Mouse (Mus musculus) heart, embryonic 15.5 days (tissue): ENCODE measurements at regions not wholly inside any gene's neighbourhood (a gene's known extent, or its start where the extent isn't known, plus 50 kb on each side); places are given as distances from the start of the nearest gene placed in this dataset.
A peak's percentile ranks its signal among the peaks of the same experiment; 100 is the strongest.

ENCODE experiments used
- ATAC-seq: fragments of 200-750 bp; cut with Nextera tagmentation; replicated peaks from 2 replicates; pipeline ENCODE4 v1.8.0; 2017; ENCODE audit warnings: low read depth, moderate TSS enrichment; ENCODE audit not compliant: insufficient number of reproducible peaks, insufficient read depth, low FRiP score
- H3K27ac ChIP-seq: fragments of 300-500 bp; sonication (generic); 2 replicates; pipeline ENCODE4 v1.5.1; 2015; ENCODE audit warnings: mild to moderate bottlenecking, inconsistent platforms
- H3K27me3 ChIP-seq: fragments of 300-500 bp; sonication (generic); 2 replicates; pipeline ENCODE4 v1.6.1; 2015; ENCODE audit warnings: inconsistent platforms
- H3K36me3 ChIP-seq: fragments of 300-500 bp; sonication (generic); 2 replicates; pipeline ENCODE4 v1.6.1; 2015; ENCODE audit warnings: mild to moderate bottlenecking, inconsistent platforms
- H3K4me1 ChIP-seq: fragments of 300-500 bp; sonication (generic); replicated peaks from 2 replicates; pipeline ENCODE4 v1.6.1; 2015; ENCODE audit warnings: inconsistent platforms
- H3K4me2 ChIP-seq: fragments of 300-500 bp; sonication (generic); 2 replicates; pipeline ENCODE4 v1.6.1; 2015; ENCODE audit warnings: inconsistent platforms, mild to moderate bottlenecking, moderate library complexity
- H3K4me3 ChIP-seq: fragments of 300-500 bp; sonication (generic); 2 replicates; pipeline ENCODE4 v1.5.1; 2015; ENCODE audit warnings: mild to moderate bottlenecking, inconsistent platforms
- H3K9ac ChIP-seq: fragments of 300-500 bp; sonication (generic); 2 replicates; pipeline ENCODE4 v1.6.1; 2015; ENCODE audit warnings: mild to moderate bottlenecking, inconsistent platforms
- H3K9me3 ChIP-seq: fragments of 300-500 bp; sonication (generic); replicated peaks from 2 replicates; pipeline ENCODE4 v1.6.1; 2016; ENCODE audit warnings: inconsistent platforms
- WGBS: fragments of 180-500 bp; shearing (Covaris S2); methylation state at CpG from one replicate; pipeline ENCODE4 v1.1.7; 2015; ENCODE audit warnings: mixed read lengths; 5-methylcytosine and 5-hydroxymethylcytosine counted together

- H3K9me3 ChIP-seq, result no peaks in the 10 kb centered on the region
- H3K9ac ChIP-seq, result no peak overlapping the region
- no peak overlapping the region for H3K4me2 ChIP-seq
- no peaks in the 10 kb centered on the region for H3K27me3 ChIP-seq
- H3K27ac ChIP-seq, result no peak overlapping the region
- no peak for ATAC-seq
- H3K4me3 ChIP-seq, result no peak overlapping the region
- 59% methylated on average over 5 of the region's 5 CpGs for WGBS
- peaks cover 3% of the 10 kb centered on the region; the same call in 1 of the 2 replicates for H3K4me1 ChIP-seq
- no peaks in the 10 kb centered on the region for H3K36me3 ChIP-seq
These were observed 88.6 kb upstream of the Ado start for GRCm38 (mm10) chr10:67637339-67637738.

DNA sequence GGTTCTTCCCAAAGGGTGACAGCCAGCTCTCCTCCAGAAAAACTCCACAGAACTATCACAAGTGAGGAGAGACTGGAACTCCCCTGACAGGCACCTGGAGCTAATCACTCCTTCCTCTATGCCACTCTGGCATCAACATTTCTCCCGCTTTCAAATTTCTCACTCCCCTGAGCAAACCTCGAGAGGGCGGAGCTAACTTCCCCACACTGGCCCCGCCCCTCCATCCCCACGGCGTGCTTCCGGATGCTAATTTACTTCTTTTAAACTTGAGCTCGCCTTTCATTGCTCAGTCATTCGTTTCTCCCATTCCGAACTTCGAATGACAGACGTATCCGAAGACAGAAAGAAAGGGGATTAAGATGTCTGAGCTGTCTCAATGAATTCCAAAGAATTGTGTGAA lies 87.8 kb upstream of the Ado start:
- Histone ChIP-seq H3K36me3 (no peaks in the 10 kb centered on the region), H3K9ac (no peak overlapping the region), H3K4me2 (peak overlapping the region; percentile 50), H3K27ac (no peak overlapping the region), H3K27me3 (no peaks in the 10 kb centered on the region), H3K9me3 (no peaks in the 10 kb centered on the region), H3K4me1 (peaks cover 3% of the 10 kb centered on the region; the same call in 1 of the 2 replicates), H3K4me3 (peak overlapping the region; percentile 9; the same call in 1 of the 2 replicates)
- ATAC-seq, result no peak
- 9% methylated on average over 13 of the region's 13 CpGs for WGBS

GRCm38 (mm10) chr10:67634795-67635194 lies 86.0 kb upstream of the Ado start:
- H3K4me1 ChIP-seq, result peaks cover 3% of the 10 kb centered on the region; the same call in 1 of the 2 replicates
- no peak overlapping the region for H3K9ac ChIP-seq
- 66% methylated on average over 4 of the region's 4 CpGs for WGBS
- no peaks in the 10 kb centered on the region for H3K27me3 ChIP-seq
- H3K4me3 ChIP-seq, result no peak overlapping the region
- H3K27ac ChIP-seq, result no peak overlapping the region
- no peaks in the 10 kb centered on the region for H3K9me3 ChIP-seq
- H3K36me3 ChIP-seq, result no peaks in the 10 kb centered on the region
- H3K4me2 ChIP-seq, result no peak overlapping the region
- ATAC-seq, result no peak

DNA sequence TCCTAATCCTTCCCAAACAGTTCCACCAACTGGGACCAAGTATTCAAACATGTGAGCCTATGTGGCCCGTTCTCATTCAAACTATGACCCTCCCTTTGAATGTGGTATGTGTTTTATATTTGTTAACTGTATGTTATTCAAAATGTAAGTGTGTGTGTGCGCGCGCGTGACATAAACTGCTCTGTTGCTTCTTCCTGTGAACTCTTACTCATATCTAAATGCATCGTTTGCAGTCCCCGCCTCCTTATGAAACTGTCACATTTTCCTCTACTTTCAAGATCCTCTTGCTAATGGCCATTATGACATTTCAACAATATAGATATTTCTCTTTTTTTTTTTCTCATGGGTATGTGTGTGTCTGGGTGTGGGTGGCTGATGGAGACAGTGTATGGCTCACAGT lies 84.3 kb upstream of the Ado start:
- no peak overlapping the region for H3K4me3 ChIP-seq
- no peaks in the 10 kb centered on the region for H3K36me3 ChIP-seq
- H3K4me1 ChIP-seq, result peaks cover 3% of the 10 kb centered on the region; the same call in 1 of the 2 replicates
- no peak overlapping the region for H3K27ac ChIP-seq
- ATAC-seq, result no peak
- no peaks in the 10 kb centered on the region for H3K9me3 ChIP-seq
- H3K9ac ChIP-seq, result no peak overlapping the region
- no peaks in the 10 kb centered on the region for H3K27me3 ChIP-seq
- no peak overlapping the region for H3K4me2 ChIP-seq
- WGBS, result 91% methylated on average over 7 of the region's 7 CpGs

DNA sequence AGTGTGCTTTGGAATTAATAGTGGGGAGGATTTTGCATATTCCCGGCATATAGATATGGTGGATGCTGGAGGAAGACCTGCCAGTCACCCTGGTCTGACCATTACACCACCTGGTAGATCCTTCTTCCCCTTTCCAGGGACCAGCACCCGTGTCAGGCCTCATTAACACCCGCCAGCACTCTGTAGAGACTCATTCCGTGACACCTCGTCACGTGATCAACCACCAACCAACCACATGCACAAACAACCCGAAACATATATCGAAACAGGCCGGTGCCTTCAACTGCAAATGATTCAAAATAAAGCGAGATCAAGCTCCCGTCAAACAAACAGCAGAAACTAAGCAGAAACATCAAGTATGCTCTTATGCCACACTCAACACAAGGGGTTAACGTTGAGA lies 74.6 kb upstream of the Ado start:
- no peak overlapping the region for H3K9ac ChIP-seq
- H3K36me3 ChIP-seq, result no peaks in the 10 kb centered on the region
- H3K4me2 ChIP-seq, result no peak overlapping the region
- no peaks in the 10 kb centered on the region for H3K4me1 ChIP-seq
- 79% methylated on average over 12 of the region's 12 CpGs for WGBS
- no peak overlapping the region for H3K4me3 ChIP-seq
- no peaks in the 10 kb centered on the region; the same call in 1 of the 2 replicates for H3K27me3 ChIP-seq
- H3K27ac ChIP-seq, result no peak overlapping the region
- H3K9me3 ChIP-seq, result no peaks in the 10 kb centered on the region
- no peak for ATAC-seq

DNA sequence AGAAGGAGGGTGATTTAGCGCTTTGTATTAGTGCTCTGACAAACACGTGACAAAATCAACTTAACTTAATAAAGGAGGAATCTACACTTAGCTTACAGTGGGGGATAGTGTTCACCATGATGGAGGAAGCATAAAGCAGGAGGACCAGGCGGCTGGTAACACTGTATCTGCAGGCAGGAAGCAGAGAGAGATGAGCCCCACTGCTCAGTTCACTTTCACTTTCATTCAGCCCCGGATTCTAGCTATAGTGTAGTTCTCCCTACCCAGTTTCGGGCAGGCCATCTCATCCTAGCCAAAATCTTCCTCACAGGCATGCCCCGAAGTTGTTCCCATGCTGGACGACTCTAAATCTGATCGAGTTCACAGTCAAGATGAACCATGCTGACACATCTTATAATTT lies 71.3 kb upstream of the Ado start:
- H3K4me2 ChIP-seq, result no peak overlapping the region
- no peaks in the 10 kb centered on the region for H3K9me3 ChIP-seq
- H3K4me1 ChIP-seq, result no peaks in the 10 kb centered on the region
- ATAC-seq, result no peak
- H3K4me3 ChIP-seq, result no peak overlapping the region
- no peaks in the 10 kb centered on the region for H3K36me3 ChIP-seq
- H3K9ac ChIP-seq, result no peak overlapping the region
- no peak overlapping the region for H3K27ac ChIP-seq
- 71% methylated on average over 8 of the region's 8 CpGs for WGBS
- no peaks in the 10 kb centered on the region; the same call in 1 of the 2 replicates for H3K27me3 ChIP-seq

DNA sequence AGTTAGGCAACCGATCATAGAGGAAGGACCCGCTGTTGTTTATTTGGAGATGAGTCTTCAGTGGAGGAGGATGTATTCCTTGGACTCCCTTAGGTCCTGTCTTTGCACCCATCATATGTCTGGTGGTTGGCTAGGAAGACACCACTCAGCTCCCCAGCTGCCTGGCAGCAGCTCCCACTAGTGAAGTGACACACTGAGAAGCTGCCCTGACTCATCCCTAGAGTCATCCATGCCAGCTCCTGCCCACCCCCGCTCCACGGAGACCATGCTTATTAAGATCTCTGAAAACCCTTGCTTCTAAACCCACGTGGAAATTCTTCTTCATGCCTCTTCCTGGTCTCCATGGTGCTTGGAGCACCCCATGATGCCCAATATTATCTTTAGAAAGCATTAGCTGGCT lies 69.4 kb upstream of the Ado start:
- Histone ChIP-seq H3K36me3 (no peaks in the 10 kb centered on the region), H3K4me1 (no peaks in the 10 kb centered on the region), H3K27me3 (no peaks in the 10 kb centered on the region; the same call in 1 of the 2 replicates), H3K4me3 (no peak overlapping the region), H3K27ac (no peak overlapping the region), H3K9me3 (no peaks in the 10 kb centered on the region), H3K9ac (no peak overlapping the region), H3K4me2 (no peak overlapping the region)
- ATAC-seq, result no peak
- whole genome bisulfite sequencing, result 79% methylated on average over 5 of the region's 5 CpGs

DNA sequence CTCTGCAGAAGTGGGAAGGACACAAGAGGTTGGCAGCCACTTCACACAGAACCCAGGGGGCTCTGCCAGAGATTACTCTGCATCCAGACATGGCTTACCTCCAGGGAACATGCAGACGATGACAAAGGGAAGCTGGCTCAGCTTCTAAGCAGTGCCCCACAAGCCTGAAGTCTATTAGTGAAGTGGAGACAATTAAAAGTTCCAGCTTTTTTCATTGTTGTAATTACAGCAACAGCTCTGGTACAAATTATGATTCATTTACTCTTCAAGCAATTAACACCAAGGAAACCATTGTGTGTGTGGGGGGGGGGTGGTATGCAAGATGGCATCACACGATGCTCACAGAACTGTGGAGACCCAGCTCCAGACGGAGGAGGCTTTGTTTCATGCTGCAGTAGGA lies 66.3 kb upstream of the Ado start:
- Histone ChIP-seq H3K4me2 (no peak overlapping the region), H3K27ac (no peak overlapping the region), H3K36me3 (no peaks in the 10 kb centered on the region), H3K9me3 (no peaks in the 10 kb centered on the region), H3K4me3 (no peak overlapping the region), H3K9ac (no peak overlapping the region), H3K4me1 (no peaks in the 10 kb centered on the region), H3K27me3 (no peaks in the 10 kb centered on the region; the same call in 1 of the 2 replicates)
- 66% methylated on average over 3 of the region's 3 CpGs for whole genome bisulfite sequencing
- ATAC-seq, result no peak

- H3K9ac ChIP-seq, result no peak overlapping the region
- no peak overlapping the region for H3K4me2 ChIP-seq
- 71% methylated on average over 6 of the region's 6 CpGs for WGBS
- no peak for ATAC-seq
- H3K36me3 ChIP-seq, result no peaks in the 10 kb centered on the region
- no peak overlapping the region for H3K27ac ChIP-seq
- H3K9me3 ChIP-seq, result no peaks in the 10 kb centered on the region
- no peak overlapping the region for H3K4me3 ChIP-seq
- H3K4me1 ChIP-seq, result no peaks in the 10 kb centered on the region
- no peaks in the 10 kb centered on the region for H3K27me3 ChIP-seq
These were observed 61.9 kb upstream of the Ado start for GRCm38 (mm10) chr10:67610689-67611088.

GRCm38 (mm10) chr10:67608033-67608432 lies 59.3 kb upstream of the Ado start:
- no peak overlapping the region for H3K27ac ChIP-seq
- H3K4me3 ChIP-seq, result no peak overlapping the region
- no peaks in the 10 kb centered on the region for H3K36me3 ChIP-seq
- H3K9ac ChIP-seq, result no peak overlapping the region
- H3K4me1 ChIP-seq, result 0 out of 2 replicates have a peak, but pooled peaks cover 3% of the 10 kb centered on the region
- no peaks in the 10 kb centered on the region for H3K9me3 ChIP-seq
- no peak for ATAC-seq
- no peaks in the 10 kb centered on the region for H3K27me3 ChIP-seq
- WGBS, result 30% methylated on average over 5 of the region's 5 CpGs
- no peak overlapping the region for H3K4me2 ChIP-seq

GRCm38 (mm10) chr10:67607297-67608032 lies 58.7 kb upstream of the Ado start:
- 45% methylated on average over 9 of the region's 9 CpGs for WGBS
- H3K27ac ChIP-seq, result no peak overlapping the region
- H3K4me2 ChIP-seq, result no peak overlapping the region
- no peaks in the 10 kb centered on the region for H3K36me3 ChIP-seq
- H3K9me3 ChIP-seq, result no peaks in the 10 kb centered on the region
- 0 out of 2 replicates have a peak, but pooled peaks cover 3% of the 10 kb centered on the region for H3K4me1 ChIP-seq
- no peak overlapping the region for H3K4me3 ChIP-seq
- no peak for ATAC-seq
- no peaks in the 10 kb centered on the region for H3K27me3 ChIP-seq
- no peak overlapping the region for H3K9ac ChIP-seq

DNA sequence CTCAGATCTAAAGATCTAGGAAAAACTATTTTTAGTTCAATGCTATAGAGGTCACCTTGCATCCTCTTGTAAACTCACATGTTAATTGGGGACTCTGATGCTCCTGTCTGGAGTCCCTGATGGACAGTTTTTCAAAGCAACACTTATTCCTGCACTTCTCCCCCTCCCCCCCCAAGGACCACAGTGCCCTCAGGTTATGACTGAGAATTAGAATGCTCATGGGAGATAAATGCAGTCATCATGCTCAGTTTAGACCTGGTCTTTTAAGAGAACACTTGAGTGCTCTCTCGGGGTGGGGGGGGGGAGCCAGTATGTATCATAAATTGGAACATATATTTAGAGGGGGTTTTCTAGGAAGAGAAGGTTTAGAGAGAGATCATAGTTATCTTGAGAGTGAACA lies 58.0 kb upstream of the Ado start:
- no peak overlapping the region for H3K4me2 ChIP-seq
- 0 out of 2 replicates have a peak, but pooled peaks cover 3% of the 10 kb centered on the region for H3K4me1 ChIP-seq
- H3K9ac ChIP-seq, result no peak overlapping the region
- H3K9me3 ChIP-seq, result no peaks in the 10 kb centered on the region
- no peaks in the 10 kb centered on the region for H3K36me3 ChIP-seq
- no peaks in the 10 kb centered on the region for H3K27me3 ChIP-seq
- ATAC-seq, result no peak
- WGBS, result 72% methylated on average over 1 of the region's 1 CpGs
- no peak overlapping the region for H3K4me3 ChIP-seq
- H3K27ac ChIP-seq, result no peak overlapping the region
